Mouse (Mus musculus) lung, postnatal 0 days (tissue): ENCODE data around the gene Plppr1.

Experiments
- CTCF ChIP-seq: IDR thresholded peaks from 2 replicates; pipeline ENCODE4 v1.5.1; 2016; ENCODE audit warnings: antibody characterized with exemption, mild to moderate bottlenecking
- EP300 ChIP-seq: IDR thresholded peaks from 2 replicates; pipeline ENCODE4 v1.6.1; 2016; ENCODE audit warnings: antibody characterized with exemption, mild to moderate bottlenecking, control low read depth

DNA sequence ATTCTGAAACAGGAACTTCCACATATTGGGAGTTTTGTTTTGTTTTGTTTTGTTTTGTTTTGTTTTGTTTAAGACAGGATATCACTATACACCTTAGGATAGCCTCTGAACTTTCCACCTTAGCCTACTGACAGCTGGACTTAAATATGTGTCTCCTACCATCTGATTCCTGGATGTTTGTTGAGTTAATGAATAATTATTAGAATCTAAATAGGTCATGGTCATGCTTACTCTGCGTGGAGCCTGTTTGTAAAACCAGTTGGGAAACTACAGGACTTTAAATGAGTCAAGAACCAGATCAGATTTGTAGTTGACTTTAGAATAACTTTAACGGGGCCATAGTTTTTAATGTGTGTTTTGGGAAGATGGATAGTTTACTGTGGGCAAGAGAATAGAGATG lies 40.4 kb downstream of the Plppr1 start:
- TF ChIP-seq EP300 (no peak), CTCF (no peak)
